20 mouse cellular contexts compared by ENCODE assay signal in genomic region chr14:50997088-50997487, GRCm38 (mm10). TPM values are rescaled to one million over a fixed set of nuclear protein-coding genes. Genes with fewer than 3 reads are reported as not detected.
DNase-seq lines count a peak whose midpoint lies in the region; ATAC-seq and TF ChIP-seq lines count a peak whose summit lies in the region.
"Had no signal": no experiment of that assay in that cellular context is flagged by ENCODE, and none has a peak within 500 bp of the region (broad histone marks: within the 10 kb centered on the region; RNA-seq: fewer than 3 reads in every experiment).

No protein-coding gene starts in this region.

- no peak for ATAC-seq in intestine, embryonic 16.5 days
- no peak for ATAC-seq in intestine, postnatal 0 days
- ATAC-seq in lung, embryonic 16.5 days (ENCODE audit: low read depth): no peak
- peak; percentile 93 for ATAC-seq in megakaryocyte progenitor cell, adult 5-6 weeks (replicated peaks; ENCODE audit: poor library complexity)
- ATAC-seq: intestine, embryonic 15.5 days; Patski had no signal

- no peak overlapping the region for H3K9ac ChIP-seq in intestine, embryonic 16.5 days (ENCODE audit: low read depth, low read length)
- no peak overlapping the region for H3K9ac ChIP-seq in intestine, postnatal 0 days (ENCODE audit: low read depth, low read length)
- H3K9ac ChIP-seq in lung, embryonic 16.5 days (ENCODE audit: low read length): no peak overlapping the region
- H3K9ac ChIP-seq: forebrain, embryonic 12.5 days; intestine, embryonic 15.5 days had no signal

- no peak overlapping the region for H3K4me3 ChIP-seq in intestine, embryonic 16.5 days (ENCODE audit: low read length)
- H3K4me3 ChIP-seq in intestine, postnatal 0 days (ENCODE audit: low read depth, low read length): no peak overlapping the region
- no peak overlapping the region for H3K4me3 ChIP-seq in lung, embryonic 16.5 days (ENCODE audit: low read length)
- H3K4me3 ChIP-seq in lung, adult 2 months (replicated peaks; ENCODE audit: extremely low read depth, low read depth, low read length): no peak overlapping the region
- H3K4me3 ChIP-seq in brown adipose tissue, adult 24 weeks (ENCODE audit: insufficient read depth, low read depth, low read length): no peak overlapping the region
- H3K4me3 ChIP-seq: forebrain, embryonic 12.5 days; intestine, embryonic 15.5 days; megakaryocyte, embryonic 14.5 days had no signal

- WGBS in intestine, embryonic 16.5 days: 61% methylated on average over 3 of the region's 3 CpGs
- 62% methylated on average over 3 of the region's 3 CpGs for WGBS in intestine, postnatal 0 days
- WGBS in lung, embryonic 16.5 days: 57% methylated on average over 3 of the region's 3 CpGs
- WGBS in lung, adult 2 months: 46% methylated on average over 3 of the region's 3 CpGs

- no peaks in the 10 kb centered on the region for H3K9me3 ChIP-seq in intestine, embryonic 16.5 days (ENCODE audit: control insufficient read depth, low read length)
- no peaks in the 10 kb centered on the region for H3K9me3 ChIP-seq in intestine, postnatal 0 days (ENCODE audit: control insufficient read depth)
- no peaks in the 10 kb centered on the region for H3K9me3 ChIP-seq in lung, embryonic 16.5 days (ENCODE audit: control insufficient read depth, low read length)
- H3K9me3 ChIP-seq: forebrain, embryonic 12.5 days; intestine, embryonic 15.5 days; megakaryocyte, embryonic 14.5 days had no signal

- no peaks in the 10 kb centered on the region for H3K4me1 ChIP-seq in intestine, embryonic 16.5 days (ENCODE audit: control insufficient read depth, insufficient read depth, low read length)
- H3K4me1 ChIP-seq in intestine, postnatal 0 days (replicated peaks; ENCODE audit: control insufficient read depth, insufficient read depth, low read length): no peaks in the 10 kb centered on the region
- no peaks in the 10 kb centered on the region for H3K4me1 ChIP-seq in lung, embryonic 16.5 days (replicated peaks; ENCODE audit: control insufficient read depth, insufficient read depth, low read length)
- peaks cover 10% of the 10 kb centered on the region; the same call in 1 of the 2 replicates for H3K4me1 ChIP-seq in lung, adult 2 months (ENCODE audit: control insufficient read depth, insufficient read depth, low read length)
- peaks cover 26% of the 10 kb centered on the region for H3K4me1 ChIP-seq in brown adipose tissue, adult 24 weeks (ENCODE audit: control insufficient read depth, insufficient read depth, insufficient read length, low read length)
- H3K4me1 ChIP-seq: forebrain, embryonic 12.5 days; intestine, embryonic 15.5 days had no signal

- no peak overlapping the region for H3K4me2 ChIP-seq in intestine, embryonic 16.5 days (ENCODE audit: low read depth, low read length)
- no peak overlapping the region for H3K4me2 ChIP-seq in intestine, postnatal 0 days (replicated peaks; ENCODE audit: low read depth)
- no peak overlapping the region for H3K4me2 ChIP-seq in lung, embryonic 16.5 days (ENCODE audit: low read depth, low read length)
- H3K4me2 ChIP-seq: forebrain, embryonic 12.5 days; intestine, embryonic 15.5 days had no signal

- H3K27ac ChIP-seq in intestine, embryonic 16.5 days (ENCODE audit: low read length): 0 out of 2 replicates have a peak overlapping the region, but pooled peaks have one; percentile 1
- H3K27ac ChIP-seq in intestine, postnatal 0 days (ENCODE audit: low read depth, low read length): no peak overlapping the region
- H3K27ac ChIP-seq in lung, embryonic 16.5 days (ENCODE audit: low read length): peak overlapping the region; percentile 58
- peak overlapping the region; percentile 82 for H3K27ac ChIP-seq in brown adipose tissue, adult 24 weeks (replicated peaks; ENCODE audit: low read depth, low read length)
- H3K27ac ChIP-seq: forebrain, embryonic 12.5 days had no signal

- no peak for DNase-seq in lung, adult 2 months
- DNase-seq in left cerebral cortex, adult 11 months (ENCODE audit: low spot score): no peak
- DNase-seq in frontal cortex, postnatal 10 days (ENCODE audit: low spot score in 2 of 2): no peak
- DNase-seq: adrenal gland, adult 2 months; cerebellum, postnatal 36 days; left cerebral cortex, postnatal 4 days; right cerebral cortex, postnatal 25 days had no signal

- TF ChIP-seq CTCF in intestine, postnatal 0 days (IDR thresholded peaks at IDR 0.05; ENCODE audit: low read depth): no peak
- no peak for TF ChIP-seq CTCF in lung, adult 2 months (IDR thresholded peaks at IDR 0.05; ENCODE audit: insufficient read depth, low read length)

- no peaks in the 10 kb centered on the region for H3K27me3 ChIP-seq in intestine, embryonic 16.5 days (replicated peaks; ENCODE audit: control insufficient read depth, insufficient read depth, low read length)
- H3K27me3 ChIP-seq in intestine, postnatal 0 days (replicated peaks; ENCODE audit: control insufficient read depth, insufficient read depth, low read length): no peaks in the 10 kb centered on the region
- no peaks in the 10 kb centered on the region for H3K27me3 ChIP-seq in lung, embryonic 16.5 days (ENCODE audit: control insufficient read depth, insufficient read depth, low read depth, low read length)
- H3K27me3 ChIP-seq: forebrain, embryonic 12.5 days; intestine, embryonic 15.5 days; megakaryocyte, embryonic 14.5 days; Patski had no signal

- no peaks in the 10 kb centered on the region for H3K36me3 ChIP-seq in intestine, embryonic 16.5 days (ENCODE audit: control insufficient read depth, insufficient read depth, low read length)
- no peaks in the 10 kb centered on the region for H3K36me3 ChIP-seq in intestine, postnatal 0 days (ENCODE audit: control insufficient read depth, insufficient read depth)
- no peaks in the 10 kb centered on the region for H3K36me3 ChIP-seq in lung, embryonic 16.5 days (ENCODE audit: control insufficient read depth, insufficient read depth, low read length)
- H3K36me3 ChIP-seq: forebrain, embryonic 12.5 days; intestine, embryonic 15.5 days had no signal

- TF ChIP-seq POLR2A in lung, adult 2 months (IDR thresholded peaks at IDR 0.05; ENCODE audit: borderline replicate concordance, extremely low read depth, low read depth, low read length): no peak

RNA-seq across cellular contexts. Expression of gene Rnase10, which starts 10.5 kb away (rescaled TPM):
- 0.20 and 0.29 TPM in 2 replicates for polyA plus RNA-seq in intestine, embryonic 16.5 days (2015; fragmentation: Nextera tagmentation; extraction: Ambion mirVana)
- polyA plus RNA-seq in intestine, postnatal 0 days (2015; fragmentation: Nextera tagmentation; extraction: Ambion mirVana): 0.16 and 0.29 TPM in 2 replicates
- 0.26 and 0.31 TPM in 2 replicates for polyA plus RNA-seq in lung, embryonic 16.5 days (2015; fragmentation: Nextera tagmentation; extraction: Ambion mirVana)
- 0.14 TPM in 1 of 2 replicates, not detected in the other for polyA plus RNA-seq in lung, adult 2 months (2012; rRNA removed)
- 0.91 TPM in 1 of 2 replicates, not detected in the other for polyA plus RNA-seq in brown adipose tissue, adult 24 weeks (2012; ENCODE audit: insufficient read depth, insufficient read length, missing spikeins)
- 0.78 and 3.3 TPM in 2 replicates for total RNA-seq in megakaryocyte progenitor cell, adult 5-6 weeks (2015)
- total RNA-seq in megakaryocyte progenitor cell, adult 5-6 weeks (2017): 0.64 and 5.2 TPM in 2 replicates
- polyA plus RNA-seq: adrenal gland, adult 2 months; forebrain, embryonic 12.5 days; Patski had no signal

RNA-seq across cellular contexts. Expression of gene Pnp2, which starts 41.3 kb away (rescaled TPM):
- polyA plus RNA-seq in intestine, embryonic 16.5 days (2015; fragmentation: Nextera tagmentation; extraction: Ambion mirVana): 3.7 and 5.3 TPM in 2 replicates
- polyA plus RNA-seq in intestine, postnatal 0 days (2015; fragmentation: Nextera tagmentation; extraction: Ambion mirVana): 32.3 and 32.5 TPM in 2 replicates
- 0.46 and 0.88 TPM in 2 replicates for polyA plus RNA-seq in lung, embryonic 16.5 days (2015; fragmentation: Nextera tagmentation; extraction: Ambion mirVana)
- polyA plus RNA-seq in lung, adult 2 months (2012; rRNA removed): 0.97 and 1.1 TPM in 2 replicates
- polyA plus RNA-seq in brown adipose tissue, adult 24 weeks (2012; ENCODE audit: insufficient read depth, insufficient read length, missing spikeins): 3.5 and 5.1 TPM in 2 replicates
- 11.0 and 16.1 TPM in 2 replicates for total RNA-seq in megakaryocyte progenitor cell, adult 5-6 weeks (2015)
- total RNA-seq in megakaryocyte progenitor cell, adult 5-6 weeks (2017): 6.0 and 8.1 TPM in 2 replicates

RNA-seq across cellular contexts. Expression of gene Rnase9, which starts 44.6 kb away (rescaled TPM):
- polyA plus RNA-seq in intestine, embryonic 16.5 days (2015; fragmentation: Nextera tagmentation; extraction: Ambion mirVana): not detected in 2 replicates
- polyA plus RNA-seq in intestine, postnatal 0 days (2015; fragmentation: Nextera tagmentation; extraction: Ambion mirVana): not detected in 2 replicates
- polyA plus RNA-seq in lung, embryonic 16.5 days (2015; fragmentation: Nextera tagmentation; extraction: Ambion mirVana): not detected in 2 replicates
- polyA plus RNA-seq in lung, adult 2 months (2012; rRNA removed): not detected in 2 replicates
- polyA plus RNA-seq in brown adipose tissue, adult 24 weeks (2012; ENCODE audit: insufficient read depth, insufficient read length, missing spikeins): not detected in 2 replicates
- not detected in 2 replicates for total RNA-seq in megakaryocyte progenitor cell, adult 5-6 weeks (2015)
- total RNA-seq in megakaryocyte progenitor cell, adult 5-6 weeks (2017): not detected in 2 replicates
- total RNA-seq: adrenal gland, adult 2 months; heart, postnatal 10 days; left cerebral cortex, postnatal 4 days had no signal
- polyA plus RNA-seq: adrenal gland, adult 2 months; embryonic facial prominence, embryonic 14.5 days; forebrain, embryonic 12.5 days; intestine, embryonic 15.5 days; large intestine, adult 2 months; Patski; urinary bladder, adult 2 months had no signal

RNA-seq across cellular contexts. Expression of gene Gm49342, which starts 52.8 kb away (rescaled TPM):
- not detected in 2 replicates for polyA plus RNA-seq in intestine, embryonic 16.5 days (2015; fragmentation: Nextera tagmentation; extraction: Ambion mirVana)
- not detected in 2 replicates for polyA plus RNA-seq in intestine, postnatal 0 days (2015; fragmentation: Nextera tagmentation; extraction: Ambion mirVana)
- polyA plus RNA-seq in lung, embryonic 16.5 days (2015; fragmentation: Nextera tagmentation; extraction: Ambion mirVana): not detected in 2 replicates
- 20.3 and 46.2 TPM in 2 replicates for polyA plus RNA-seq in lung, adult 2 months (2012; rRNA removed)
- 11.9 and 19.3 TPM in 2 replicates for polyA plus RNA-seq in brown adipose tissue, adult 24 weeks (2012; ENCODE audit: insufficient read depth, insufficient read length, missing spikeins)
- 24.4 TPM in 1 of 2 replicates, not detected in the other for total RNA-seq in megakaryocyte progenitor cell, adult 5-6 weeks (2015)
- 144 and 168 TPM in 2 replicates for total RNA-seq in megakaryocyte progenitor cell, adult 5-6 weeks (2017)
- polyA plus RNA-seq: embryonic facial prominence, embryonic 14.5 days; forebrain, embryonic 12.5 days; intestine, embryonic 15.5 days had no signal

RNA-seq across cellular contexts. Expression of gene Rnase11, which starts 52.9 kb away (rescaled TPM):
- not detected in 2 replicates for polyA plus RNA-seq in intestine, embryonic 16.5 days (2015; fragmentation: Nextera tagmentation; extraction: Ambion mirVana)
- polyA plus RNA-seq in intestine, postnatal 0 days (2015; fragmentation: Nextera tagmentation; extraction: Ambion mirVana): not detected in 2 replicates
- polyA plus RNA-seq in lung, embryonic 16.5 days (2015; fragmentation: Nextera tagmentation; extraction: Ambion mirVana): not detected in 2 replicates
- not detected in 2 replicates for polyA plus RNA-seq in lung, adult 2 months (2012; rRNA removed)
- polyA plus RNA-seq in brown adipose tissue, adult 24 weeks (2012; ENCODE audit: insufficient read depth, insufficient read length, missing spikeins): not detected in 2 replicates
- total RNA-seq in megakaryocyte progenitor cell, adult 5-6 weeks (2015): not detected in 2 replicates
- not detected in 2 replicates for total RNA-seq in megakaryocyte progenitor cell, adult 5-6 weeks (2017)
- total RNA-seq: adrenal gland, adult 2 months; heart, postnatal 10 days; left cerebral cortex, postnatal 4 days had no signal
- polyA plus RNA-seq: adrenal gland, adult 2 months; embryonic facial prominence, embryonic 14.5 days; forebrain, embryonic 12.5 days; intestine, embryonic 15.5 days; large intestine, adult 2 months; Patski; urinary bladder, adult 2 months had no signal
